Mouse (Mus musculus) common myeloid progenitor, adult 5-6 weeks (primary cell): ENCODE data around the gene Rnasek. TPM values are rescaled to one million over a fixed set of nuclear protein-coding genes. Genes with fewer than 3 reads are reported as not detected.

Experiments used
- ATAC-seq: replicated peaks from 2 replicates; pipeline ENCODE4 v1.8.0; 2016; ENCODE audit warnings: low read depth, mild to moderate bottlenecking, moderate TSS enrichment, inconsistent platforms; ENCODE audit not compliant: poor library complexity, severe bottlenecking
- total RNA-seq: library from RNA; stranded (forward); fragments of 200-1000, 187-1606 nt; gene quantifications from 2 replicates; pipeline ENCODE4 v1.2.3, GENCODE M21; 2017

Rnasek gene
- total RNA-seq, 1 experiment from 2014 or later, result 25.7 TPM

DNA sequence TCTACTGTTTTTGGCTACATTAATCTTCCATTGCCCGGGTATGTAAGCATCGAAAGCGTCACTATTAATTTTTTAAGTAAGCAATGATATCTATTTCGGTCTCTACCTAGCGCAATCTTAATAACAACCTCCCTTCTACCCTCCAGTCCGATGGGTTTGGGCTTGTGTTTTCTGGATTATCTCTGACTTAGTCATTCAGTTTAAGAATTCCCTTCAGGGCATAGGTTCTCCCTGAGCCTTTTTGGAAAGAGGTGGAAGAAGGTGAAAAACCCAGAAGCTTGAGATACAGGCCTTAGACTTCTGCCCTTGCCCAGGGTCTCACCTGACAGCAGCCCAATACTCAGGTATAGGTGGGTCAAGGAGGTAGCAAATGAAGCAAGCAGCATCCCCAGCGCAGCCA, 19.8 kb downstream of the Rnasek start:
- ATAC-seq, result no peak

DNA sequence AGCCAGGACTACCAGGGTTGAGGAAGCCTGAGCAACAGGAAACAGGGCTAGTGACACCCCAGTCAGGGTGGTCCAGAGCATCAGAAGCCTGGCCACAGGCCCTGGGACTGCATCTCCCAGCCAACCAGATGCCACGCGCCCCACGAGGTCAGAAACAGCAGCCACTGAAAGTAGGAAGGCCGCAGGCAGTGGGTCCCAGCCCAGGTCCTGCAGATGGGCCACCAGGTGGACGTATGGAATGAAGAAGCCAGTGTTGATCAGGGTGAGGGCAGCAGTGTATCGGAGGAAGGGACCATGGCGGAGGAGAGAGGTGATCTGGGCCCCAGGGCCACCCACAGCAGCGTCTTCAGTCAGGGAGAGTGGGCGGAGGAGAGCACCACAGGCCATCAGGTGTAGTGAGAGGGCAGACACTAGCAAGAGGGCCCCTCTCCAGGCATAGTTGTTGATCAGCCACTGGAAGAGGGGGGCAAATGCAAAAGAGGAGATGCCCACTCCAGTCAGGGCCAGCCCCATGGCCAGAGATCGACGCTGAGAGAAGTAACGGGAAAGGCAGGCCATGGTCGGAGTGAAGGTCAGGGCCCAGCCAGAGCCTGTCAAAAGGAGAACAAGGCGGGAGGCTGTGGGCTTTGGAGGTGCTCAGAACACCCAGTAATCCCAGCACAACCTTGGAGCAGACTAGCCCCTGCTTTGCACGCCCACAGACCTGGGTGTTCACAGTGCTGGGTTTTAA, 20.7 kb downstream of the Rnasek start:
- ATAC-seq, result no peak

DNA sequence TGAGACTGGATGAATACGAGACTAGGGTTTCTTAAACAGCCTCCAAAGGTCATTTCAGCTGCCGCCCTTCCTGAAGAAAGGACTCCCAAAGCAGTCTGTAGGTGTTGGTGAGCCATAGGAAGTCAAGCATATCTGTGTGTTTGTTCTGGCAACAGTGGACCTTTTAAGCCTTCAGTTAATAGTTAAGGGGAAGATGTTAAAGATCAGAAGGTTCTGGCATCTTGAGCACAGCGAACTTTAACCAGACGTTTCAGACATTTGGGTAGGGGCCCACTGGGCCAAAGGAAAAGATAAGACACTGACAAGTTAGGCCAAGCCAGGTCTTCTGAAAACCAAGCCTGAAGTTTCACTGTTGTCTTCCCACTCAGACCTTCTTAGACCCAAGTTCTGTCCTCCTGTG, 21.6 kb downstream of the Rnasek start:
- ATAC-seq, result no peak

DNA sequence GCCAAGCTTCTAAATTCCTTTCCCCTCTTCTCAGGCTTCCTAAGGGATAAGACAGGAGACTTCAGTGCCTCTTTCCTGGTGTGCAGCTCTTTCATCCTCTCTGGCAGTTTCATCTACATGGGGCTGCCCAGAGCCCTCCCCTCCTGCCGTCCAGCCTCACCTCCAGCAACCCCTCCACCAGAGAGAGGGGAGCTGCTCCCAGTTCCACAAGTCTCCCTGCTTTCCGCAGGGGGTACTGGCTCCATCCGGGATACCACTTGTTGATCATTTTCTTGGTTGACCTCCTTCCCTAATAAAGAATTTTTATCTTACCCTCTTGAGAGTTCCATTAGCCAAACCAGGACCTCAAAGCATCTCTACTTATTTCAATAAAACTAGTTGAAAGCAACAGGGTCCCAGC, 23.5 kb downstream of the Rnasek start:
- no peak for ATAC-seq

DNA sequence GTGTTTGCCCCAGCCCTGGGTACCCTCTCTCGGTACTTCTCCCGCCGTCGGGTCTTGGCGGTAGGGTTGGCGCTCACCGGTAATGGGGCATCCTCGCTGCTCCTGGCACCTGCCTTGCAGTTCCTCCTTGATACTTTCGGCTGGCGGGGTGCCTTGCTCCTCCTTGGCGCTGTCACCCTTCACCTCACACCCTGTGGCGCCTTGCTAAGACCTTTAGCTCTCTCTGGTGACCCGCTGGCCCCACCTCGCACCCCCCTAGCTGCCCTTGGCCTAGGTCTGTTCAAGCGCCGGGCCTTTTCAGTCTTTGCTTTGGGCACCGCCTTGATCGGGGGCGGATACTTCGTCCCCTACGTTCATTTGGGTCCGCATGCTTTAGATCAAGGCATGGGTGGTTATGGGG, 24.3 kb downstream of the Rnasek start:
- no peak for ATAC-seq

DNA sequence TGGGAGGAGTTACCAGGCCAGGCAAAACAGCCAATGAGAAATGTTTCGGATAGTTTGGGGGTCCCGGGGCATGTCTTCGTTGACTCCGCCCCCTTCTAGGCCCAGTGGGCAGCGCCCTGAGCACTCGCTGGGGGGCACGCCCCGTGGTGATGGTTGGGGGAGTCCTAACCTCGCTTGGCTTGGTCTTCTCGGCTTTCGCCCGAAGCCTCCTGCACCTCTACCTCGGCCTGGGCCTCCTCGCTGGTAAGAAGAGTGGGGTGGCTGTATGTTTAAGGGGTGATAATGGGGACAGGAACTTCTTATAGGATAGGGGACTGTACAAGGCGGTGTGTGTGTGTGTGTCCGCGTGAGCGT, 24.8 kb downstream of the Rnasek start:
- 0 out of 2 replicates have a peak, but pooled peaks have one; percentile 6 for ATAC-seq

DNA sequence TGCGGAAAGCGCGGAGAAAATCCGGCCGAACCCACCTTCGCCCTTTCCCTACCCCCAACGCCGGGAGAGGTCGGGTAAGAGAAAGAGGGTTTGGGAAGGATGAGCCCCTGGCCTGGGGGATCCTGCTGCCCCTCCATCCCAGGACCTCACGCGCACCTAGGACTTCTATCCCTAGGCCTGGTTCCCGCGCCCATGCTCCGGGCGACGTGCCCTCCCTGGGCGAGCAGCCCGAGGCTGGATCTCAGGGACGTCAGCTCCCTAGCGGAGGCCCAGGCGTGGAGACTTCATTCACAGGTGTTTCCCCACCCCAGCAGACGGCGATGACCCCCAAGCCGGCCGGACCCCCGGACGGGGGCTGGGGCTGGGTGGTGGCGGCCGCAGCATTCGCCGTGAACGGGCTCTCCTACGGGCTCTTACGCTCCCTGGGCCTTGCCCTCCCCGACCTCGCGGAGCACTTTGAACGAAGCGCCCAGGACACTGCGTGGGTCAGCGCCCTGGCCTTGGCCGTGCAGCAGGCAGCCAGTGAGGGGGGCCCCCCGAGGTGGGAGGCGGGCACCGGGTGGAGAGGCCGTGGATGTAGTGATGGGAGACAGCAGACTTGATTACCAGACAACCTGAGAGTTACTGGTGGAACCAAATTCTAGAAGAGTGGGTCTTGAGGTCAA, 25.3 kb downstream of the Rnasek start:
- 0 out of 2 replicates have a peak, but pooled peaks have one; percentile 4 for ATAC-seq

DNA sequence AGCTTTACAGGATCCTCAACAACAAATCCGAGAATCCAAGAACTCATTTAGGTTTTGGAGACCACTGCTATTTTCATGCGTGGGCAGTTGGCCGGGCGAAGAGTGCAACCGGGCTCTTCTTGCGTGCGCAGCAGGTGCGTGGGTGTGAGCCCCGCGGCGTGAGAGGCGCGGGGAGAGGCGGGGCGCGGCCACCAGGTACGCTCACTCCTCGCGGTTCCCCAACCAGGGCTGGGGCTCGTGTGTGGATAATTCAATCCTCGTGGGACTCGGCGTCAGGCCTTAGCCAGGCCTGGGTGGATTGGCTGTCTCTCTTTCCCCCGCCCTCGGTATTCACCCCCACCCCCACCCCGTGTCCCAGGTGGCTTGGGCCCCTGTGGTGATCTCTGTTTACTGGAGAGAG, 25.9 kb downstream of the Rnasek start:
- ATAC-seq, result no peak

DNA sequence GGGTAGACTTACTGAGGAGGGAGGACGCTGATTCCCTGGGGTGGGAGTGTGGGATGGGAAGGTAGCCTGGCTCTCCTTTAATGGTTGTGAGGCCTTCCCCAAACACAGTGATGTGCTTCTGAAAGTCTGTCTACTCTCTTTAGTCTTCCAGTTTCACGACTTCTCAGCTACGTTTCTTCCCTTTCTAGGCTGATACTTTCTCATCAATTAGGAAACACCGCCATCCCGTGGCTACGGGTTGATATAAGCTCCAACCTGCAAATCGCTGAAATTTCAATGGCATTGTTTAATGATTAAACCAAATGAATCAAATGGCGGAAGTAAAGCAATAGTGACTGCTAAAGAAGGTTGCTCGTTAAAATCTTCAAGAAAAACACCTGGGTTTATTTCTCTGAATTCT, 26.7 kb downstream of the Rnasek start:
- ATAC-seq, result peak; percentile 76

DNA sequence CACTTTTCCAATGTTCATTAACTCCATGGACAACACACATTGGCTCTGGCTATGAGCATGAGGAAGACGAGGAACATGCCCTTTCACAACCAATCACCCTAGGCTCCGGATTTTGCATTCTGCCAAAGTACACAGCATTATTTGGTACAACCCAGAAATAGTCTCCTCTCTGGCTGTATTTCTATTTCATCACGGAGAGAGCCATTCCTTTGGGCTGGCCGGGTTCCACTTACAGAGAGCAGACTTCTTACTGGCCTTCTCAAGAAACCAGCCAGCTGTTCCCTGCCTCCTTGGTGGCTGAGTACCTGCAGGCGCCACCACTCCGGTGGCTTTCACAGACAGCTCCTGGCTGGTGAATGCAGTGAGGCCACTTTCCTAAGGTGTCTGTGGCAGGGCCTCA, 27.2 kb downstream of the Rnasek start, which contains the start of gene Slc16a11:
Gene Slc16a11 (plus strand): TSS at position 330 of the 400 bp plus-strand sequence.
- ATAC-seq, result no peak

DNA sequence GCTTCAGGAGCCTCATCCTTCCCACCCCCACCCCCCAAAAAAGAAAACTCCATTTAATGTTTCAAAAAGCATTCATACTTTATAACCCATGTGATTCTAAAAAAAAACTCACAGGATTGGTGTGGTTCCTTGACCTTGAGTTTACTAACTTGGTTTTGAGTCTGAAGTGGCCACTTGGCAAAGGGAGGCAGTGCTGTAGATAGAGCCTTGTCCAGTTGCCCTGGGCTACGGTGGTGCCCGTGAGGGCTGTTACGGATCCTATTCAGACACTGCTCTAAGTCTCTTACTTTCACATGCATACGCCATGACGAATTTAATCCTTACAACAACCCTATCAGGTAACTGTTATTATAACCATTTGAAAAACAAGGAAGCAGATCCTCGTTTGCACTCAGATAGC, 27.7 kb downstream of the Rnasek start:
- ATAC-seq, result no peak

DNA sequence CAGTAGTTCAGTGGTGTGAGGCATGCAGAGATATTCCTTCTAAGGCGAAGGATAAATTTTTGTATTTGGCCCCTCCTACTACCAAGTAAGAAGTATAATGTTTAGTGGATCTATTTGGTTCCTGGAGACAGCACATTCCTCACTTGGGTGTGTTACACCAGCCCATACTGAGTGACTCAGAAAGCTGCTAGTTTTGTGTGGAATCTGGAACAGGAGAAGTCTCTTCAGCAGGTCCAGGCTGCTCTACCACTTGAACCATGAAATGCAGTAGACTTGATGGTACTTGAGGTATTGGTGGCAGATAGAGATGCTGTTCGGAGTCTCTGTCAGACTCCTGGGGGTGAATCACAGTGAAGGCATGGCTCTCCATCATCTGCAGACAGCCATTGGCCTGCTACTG, 29.0 kb downstream of the Rnasek start:
- no peak for ATAC-seq

DNA sequence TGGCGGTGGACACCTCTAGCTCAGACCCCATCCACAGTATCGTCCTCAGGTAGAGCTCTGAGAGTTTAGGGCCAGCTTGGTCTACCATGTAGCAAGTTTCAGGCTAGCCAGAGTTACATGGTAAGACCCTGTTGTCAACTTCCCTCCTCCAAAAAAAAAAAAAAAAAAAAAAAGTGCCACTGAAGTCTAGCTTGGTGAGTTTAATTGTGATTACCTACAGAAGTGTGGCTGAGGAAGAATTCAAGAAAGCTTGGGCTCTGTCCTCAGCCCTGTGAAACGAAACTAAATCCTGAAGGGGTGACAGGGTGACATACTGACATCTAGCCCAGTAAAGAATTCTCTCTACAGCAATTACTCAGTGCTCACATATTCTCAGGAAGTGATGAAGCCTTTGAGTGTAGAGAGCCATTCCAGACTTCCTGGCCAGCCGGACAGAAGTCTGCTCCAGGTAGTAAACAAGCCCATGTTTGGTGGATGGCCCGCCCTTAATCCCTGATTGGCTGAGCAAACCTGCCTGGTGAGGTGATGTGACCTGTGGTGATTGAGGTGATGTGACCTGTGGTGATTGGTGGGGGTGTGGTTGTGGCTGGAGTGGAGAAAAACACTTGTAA, 30.8 kb downstream of the Rnasek start:
- no peak for ATAC-seq

DNA sequence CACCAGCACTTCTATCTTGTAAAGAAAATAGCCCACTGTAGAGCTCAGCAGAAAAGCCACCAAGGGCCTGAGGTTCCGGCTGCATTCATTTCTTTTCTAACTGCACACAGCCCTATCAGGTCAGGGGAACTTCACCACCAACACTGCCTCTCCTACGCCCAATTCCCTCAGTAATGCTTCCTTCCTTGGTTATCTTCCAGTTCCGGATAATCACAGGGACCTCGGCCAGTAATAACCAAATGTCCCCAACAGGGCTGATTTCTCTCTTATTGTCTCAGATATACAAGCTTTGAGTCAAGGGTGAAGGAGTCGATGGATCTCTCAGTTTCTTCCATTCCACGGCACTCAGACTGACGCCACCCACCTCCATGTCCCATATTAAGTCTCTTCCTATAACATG, 32.4 kb downstream of the Rnasek start:
- ATAC-seq, result no peak

DNA sequence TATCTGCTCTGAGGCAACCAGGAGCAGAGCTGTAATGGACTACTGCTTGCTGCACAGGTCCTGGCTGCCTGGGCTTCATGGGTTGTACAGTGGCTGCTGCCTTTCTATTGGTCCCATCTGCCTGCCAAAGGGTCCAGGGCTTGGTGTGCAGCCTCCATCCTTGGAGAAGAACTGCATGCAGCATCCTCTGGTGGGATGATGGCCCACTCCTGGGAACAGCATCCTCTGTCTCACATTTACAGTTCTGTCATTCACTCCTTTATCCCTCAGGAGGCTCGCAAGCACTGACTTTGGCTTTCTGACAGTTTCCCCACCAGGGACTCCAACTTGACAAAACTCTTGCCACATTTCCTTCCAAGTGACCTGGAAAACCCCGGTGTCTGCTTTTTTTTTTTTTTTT, 32.8 kb downstream of the Rnasek start:
- ATAC-seq, result no peak

DNA sequence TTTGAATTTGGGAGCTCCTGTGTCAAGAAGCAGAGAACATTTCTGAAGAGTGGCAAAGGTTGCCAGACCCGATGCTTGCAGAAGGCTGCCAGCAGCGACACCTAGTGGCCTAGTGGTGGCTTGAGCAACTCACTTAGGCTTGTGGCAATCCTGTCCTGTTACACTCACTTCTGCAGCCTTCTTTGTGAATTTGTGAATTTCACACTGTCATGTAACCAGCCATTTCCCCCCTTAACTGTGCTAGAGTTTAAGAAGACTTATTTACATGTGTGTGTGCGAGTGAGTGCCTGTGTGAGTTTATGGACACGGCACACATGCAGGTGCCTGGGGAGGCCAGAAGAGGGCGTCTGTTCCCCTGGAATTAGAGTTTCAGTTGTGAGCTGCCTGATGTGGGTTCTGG, 38.0 kb downstream of the Rnasek start:
- ATAC-seq, result peak; percentile 76

DNA sequence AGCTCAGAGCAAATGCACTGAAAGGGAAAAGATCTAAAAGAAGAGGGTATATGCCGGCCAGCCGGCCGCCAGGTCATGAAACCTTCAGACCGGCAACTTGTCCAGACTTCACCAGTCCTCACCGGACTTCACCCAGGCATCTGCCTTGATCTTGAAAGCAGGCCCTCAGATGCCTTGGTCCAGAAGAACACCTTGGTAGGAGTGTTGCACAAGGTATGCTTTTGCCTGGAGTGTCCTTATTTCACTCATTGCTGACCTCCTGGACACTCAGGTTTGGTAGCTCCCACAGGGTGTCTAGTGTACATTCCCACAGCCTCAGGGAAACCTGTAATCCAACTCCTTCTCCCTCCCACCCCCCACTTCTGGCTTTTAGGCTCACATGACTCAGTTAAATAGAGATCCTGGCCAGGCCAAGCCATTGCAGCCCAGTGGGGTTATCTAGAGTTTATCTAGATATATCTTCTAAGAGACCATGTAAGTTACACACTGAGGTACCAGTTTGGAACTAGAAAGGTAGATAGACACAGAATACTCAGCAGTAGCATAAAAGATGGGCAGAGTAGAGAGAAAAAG, 39.5 kb downstream of the Rnasek start:
- ATAC-seq, result no peak

DNA sequence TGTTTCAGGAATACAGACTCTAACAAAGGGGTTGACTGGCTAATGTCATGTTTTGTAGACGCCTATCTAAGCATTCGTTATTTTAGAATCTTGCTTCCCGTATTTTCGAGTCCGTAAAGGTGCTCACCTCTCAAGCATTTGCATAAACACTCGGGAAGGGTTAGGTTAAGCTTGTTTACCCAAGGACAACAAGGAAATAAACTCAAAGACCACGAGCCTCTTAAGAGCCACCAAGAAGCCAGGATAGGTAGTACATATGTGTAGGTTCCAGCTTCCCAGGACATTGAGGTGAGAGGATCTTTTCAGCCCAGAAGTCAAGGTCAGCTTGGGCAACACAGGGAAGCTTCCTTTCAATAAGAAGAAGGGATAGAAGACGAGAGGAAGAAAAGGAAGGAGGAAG, 40.5 kb downstream of the Rnasek start:
- no peak for ATAC-seq

DNA sequence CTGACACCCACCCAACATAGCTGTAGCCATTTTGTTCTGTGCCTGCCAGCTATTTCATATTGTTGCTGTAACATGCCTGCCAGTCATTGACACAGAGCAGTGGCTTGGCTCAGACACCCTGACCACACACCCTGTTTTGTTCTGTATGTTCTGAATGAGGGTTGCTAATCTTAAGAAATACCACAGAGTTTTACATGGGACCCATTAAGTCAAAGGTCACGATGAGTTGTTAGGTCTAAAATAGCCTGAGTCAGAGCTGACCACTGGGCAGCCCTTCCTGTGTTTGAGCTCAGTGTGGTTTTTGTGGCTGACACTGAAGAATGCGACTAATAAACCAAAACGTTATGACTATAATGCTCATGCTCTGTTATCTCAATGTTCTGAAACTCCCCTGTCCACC, 41.3 kb downstream of the Rnasek start:
- ATAC-seq, result peak; percentile 34

DNA sequence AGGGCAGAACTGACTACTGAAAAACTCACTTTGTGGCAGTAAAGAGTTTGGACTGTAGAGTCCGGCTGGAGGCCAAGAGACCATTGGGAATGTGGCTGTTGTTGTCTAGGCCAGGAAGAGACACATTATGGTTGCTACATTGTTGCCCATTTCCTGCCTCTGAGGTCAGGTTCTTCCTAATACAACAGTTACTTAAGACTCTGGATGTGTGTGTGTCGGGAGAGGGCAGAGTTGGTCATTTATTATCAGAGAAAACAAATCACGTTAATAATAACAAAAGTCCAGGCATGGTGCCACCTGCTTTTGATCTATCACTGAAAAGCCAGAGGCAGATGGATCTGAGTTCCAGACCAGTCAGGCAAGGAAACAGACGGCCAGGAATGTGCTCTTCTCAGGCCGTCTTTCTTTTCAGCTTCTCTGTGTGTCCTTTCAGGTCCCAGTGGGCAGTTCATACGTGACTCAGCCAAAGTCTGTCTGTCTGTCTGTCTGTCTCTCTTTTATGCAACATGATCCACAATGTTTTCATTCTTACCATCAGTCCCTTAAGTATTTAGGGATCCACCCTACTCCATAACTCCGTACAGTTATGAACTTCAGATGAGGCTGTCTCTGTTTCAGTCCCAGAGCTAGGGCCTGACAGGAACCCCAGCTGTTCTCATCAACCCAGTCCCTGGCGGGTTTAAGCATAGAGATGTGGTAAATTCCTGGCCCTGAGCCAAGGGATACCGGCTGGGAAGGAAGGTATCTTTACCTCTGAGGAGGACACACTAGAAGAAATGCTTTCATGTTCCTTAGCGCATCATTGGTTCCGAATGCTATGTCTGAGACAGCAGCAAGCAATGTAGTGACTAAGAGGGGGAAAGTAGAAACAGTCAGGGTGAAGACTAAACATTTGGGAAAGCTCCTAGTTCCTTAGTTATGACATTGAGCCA, 46.0 kb downstream of the Rnasek start:
- ATAC-seq, result no peak
